Mouse (Mus musculus) mesoderm, embryonic 11.5 days (tissue): Measurements from ENCODE around the gene Gmfb.

ENCODE experiments used
- DNase-seq: peaks from one replicate; pipeline ENCODE4 v3.0.0-alpha.2; 2012; ENCODE audit warnings: low read depth, low spot score

The Gmfb gene

GRCm38 (mm10) chr14:46803259-46803658, 18.8 kb downstream of the Gmfb start:
- DNase-seq = no peak

DNA sequence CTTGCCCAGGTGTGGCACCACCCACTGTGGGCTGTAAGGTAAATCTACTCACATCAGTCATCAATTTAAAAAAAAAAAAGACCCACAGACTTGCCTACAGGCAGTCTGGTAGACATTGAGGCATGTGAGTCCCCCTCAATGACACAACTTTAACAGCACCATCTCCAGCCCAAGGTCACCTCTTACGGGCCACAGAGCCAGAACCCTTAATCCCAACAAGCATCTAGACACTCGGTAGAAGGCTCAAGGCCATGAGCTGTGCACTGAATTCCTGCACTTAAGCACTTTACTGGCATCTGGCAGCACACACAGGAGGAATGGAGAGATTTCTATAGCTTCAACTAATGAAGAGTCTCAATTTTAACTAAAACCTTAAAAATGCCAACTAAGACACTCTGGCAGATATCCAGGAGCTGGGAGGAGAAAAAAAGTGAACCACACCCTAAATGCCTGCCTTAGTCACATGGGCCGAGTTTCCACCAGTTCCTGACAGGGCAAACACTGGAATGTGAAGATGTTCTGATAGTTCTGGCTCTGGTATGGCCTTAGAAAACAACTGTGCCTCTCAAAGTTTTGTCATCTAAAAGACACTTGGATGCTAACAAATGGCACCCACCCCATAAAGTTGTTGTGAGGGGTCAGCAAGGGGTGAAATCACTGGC, 21.2 kb downstream of the Gmfb start:
- no peak for DNase-seq

GRCm38 (mm10) chr14:46794157-46794556, 27.9 kb downstream of the Gmfb start:
- no peak for DNase-seq

DNA sequence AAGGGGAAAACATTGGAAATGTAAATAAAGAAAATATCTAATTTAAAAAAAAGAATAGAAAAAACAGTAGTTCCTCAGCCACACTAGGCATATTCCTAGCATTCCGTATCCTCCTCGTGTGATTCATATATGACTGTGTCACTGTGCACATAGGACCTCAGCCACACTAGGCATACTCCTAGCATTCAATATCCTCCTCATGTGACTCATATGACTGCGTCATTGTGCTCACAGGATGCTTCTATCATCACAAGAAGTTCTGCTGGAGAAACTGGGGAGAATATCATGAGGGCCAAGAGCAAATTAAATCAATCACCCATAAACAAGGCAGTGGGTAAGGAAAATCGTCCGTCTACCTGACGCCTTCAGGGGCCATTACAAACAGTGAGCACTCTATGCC, 31.3 kb downstream of the Gmfb start:
- no peak for DNase-seq

GRCm38 (mm10) chr14:46790303-46790702, 31.7 kb downstream of the Gmfb start:
- peak; percentile 17 for DNase-seq

GRCm38 (mm10) chr14:46788505-46788901, 33.5 kb downstream of the Gmfb start:
- peak; percentile 14 for DNase-seq

DNA sequence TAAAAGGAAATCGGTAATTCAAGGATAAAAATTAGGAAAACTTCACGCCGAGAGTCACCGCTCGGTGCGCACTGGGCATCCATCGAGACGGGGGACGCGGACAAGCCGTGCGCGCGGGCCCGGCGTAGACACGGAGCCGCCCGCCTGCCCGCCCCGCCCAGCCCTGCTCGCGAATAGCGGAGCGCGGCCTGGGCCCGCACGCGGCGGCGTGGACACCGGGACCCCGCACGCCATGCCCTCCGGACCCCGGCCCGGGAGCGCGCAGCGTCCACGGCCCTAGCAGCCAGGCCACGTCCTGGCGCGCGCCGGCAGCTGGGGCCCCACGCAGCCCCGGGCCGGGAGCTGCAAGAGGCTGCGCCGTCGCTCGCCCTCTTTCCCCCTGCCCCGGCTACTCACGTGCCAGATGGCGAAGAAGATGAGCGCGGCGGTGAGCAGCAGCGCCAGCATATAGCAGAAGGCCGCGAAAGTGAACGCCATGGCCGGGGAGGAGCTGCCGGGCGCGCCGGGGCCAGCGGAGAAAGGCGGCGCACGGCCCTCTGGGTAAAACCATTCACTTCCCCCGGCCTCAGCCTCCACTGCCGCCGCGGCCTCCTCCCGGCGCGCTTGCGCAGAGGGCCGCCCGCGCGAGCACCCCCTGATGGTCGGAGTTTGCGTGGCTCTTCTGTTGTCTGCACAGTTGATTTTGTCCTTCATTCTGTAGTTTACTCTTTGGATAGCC, 34.1 kb downstream of the Gmfb start, which contains the start of gene Cnih1:
Cnih1 (minus strand) TSS at position 625 of the 718 bp plus-strand sequence.
- peak; percentile 91 for DNase-seq

GRCm38 (mm10) chr14:46787454-46787786, 34.6 kb downstream of the Gmfb start:
- no peak for DNase-seq

DNA sequence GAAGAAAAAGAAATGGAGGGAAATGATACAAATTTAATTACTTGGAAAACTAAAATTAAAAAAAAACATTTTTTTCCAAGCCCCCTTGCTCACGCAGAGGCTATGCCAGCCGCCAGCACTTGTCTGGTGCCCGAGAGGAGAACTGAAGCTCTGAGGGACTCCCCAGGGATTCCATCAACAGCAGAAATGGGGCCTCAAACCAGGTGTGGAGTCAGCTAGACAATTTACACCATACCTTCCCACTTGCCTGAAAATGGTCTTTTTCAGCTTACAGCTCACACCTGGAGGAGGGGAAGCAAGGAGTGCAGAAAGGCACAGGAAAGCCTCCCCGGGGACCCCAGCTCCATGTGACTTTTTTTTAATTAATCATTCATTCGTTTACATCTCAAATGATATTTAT, 36.8 kb downstream of the Gmfb start:
- DNase-seq = no peak

GRCm38 (mm10) chr14:46783327-46783926, 38.6 kb downstream of the Gmfb start:
- no peak for DNase-seq

DNA sequence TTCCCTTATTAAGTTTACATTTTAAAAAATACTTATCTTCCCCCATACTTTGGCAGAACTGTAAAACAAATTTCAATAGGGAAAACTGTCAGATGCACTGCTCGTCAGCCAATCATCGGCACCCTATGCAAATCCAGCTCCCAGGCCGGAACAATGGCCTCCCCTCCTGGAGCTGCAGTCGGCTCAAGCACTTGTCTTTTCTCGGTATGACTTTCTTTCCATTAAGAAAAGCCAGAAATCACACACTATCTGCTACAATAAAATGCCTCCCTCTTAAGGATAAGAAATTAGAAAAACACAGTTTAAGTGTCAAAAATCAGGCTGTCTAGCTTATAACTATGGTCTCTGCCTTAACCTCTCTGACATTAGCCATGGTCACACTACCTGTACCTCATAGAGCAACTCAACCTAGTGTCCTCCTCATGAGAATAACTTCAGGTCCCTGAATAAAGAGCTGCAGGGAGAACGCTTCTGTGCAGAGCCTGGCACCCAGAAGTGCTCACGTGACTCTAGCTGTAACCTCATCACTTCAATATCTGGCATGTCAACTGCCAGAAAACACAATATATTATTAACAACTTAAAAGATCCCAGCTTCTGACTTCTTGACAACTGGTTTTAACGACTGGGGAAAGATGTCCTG, 39.7 kb downstream of the Gmfb start:
- no peak for DNase-seq

- DNase-seq = no peak
Observed at GRCm38 (mm10) chr14:46781086-46781485, 41.0 kb downstream of the Gmfb start.

DNA sequence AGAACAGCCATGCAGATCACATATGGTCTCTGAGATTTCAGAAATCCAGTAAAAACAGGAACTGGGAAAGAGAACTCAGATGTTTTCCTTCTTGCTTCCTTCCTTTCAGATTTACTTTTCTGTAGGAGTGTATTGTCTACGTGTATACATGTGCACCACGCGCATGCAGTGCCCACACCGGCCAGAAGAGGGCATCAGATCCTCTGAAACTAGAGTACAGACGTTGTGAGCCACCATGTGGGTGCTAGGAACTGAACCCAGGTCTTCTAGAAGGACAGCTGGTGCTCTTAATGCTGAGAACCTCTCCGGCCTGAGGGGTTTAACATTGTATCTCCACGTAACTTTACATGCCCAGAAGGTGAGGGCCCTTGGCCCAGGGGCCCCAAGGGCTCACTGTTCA, 42.8 kb downstream of the Gmfb start:
- DNase-seq = no peak

- DNase-seq = no peak
Observed at GRCm38 (mm10) chr14:46778756-46779155, 43.3 kb downstream of the Gmfb start.

DNA sequence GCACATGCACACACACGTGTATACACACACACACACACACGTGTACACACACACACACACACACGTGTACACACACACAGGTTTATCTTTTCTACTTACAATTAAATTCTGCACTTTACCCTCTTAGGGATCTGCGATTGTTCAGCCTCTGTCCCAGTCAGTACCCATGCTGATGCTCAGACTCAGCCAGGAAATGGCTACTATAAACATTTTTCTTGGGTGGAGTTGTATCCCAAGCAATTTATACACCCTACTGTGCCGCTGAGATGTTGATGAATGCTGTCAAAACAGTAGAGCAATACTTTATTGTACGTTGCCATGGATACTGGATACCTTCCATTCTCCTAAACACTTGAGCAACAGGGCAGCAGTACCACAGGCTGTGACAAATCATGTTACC, 52.0 kb downstream of the Gmfb start:
- DNase-seq = no peak

DNA sequence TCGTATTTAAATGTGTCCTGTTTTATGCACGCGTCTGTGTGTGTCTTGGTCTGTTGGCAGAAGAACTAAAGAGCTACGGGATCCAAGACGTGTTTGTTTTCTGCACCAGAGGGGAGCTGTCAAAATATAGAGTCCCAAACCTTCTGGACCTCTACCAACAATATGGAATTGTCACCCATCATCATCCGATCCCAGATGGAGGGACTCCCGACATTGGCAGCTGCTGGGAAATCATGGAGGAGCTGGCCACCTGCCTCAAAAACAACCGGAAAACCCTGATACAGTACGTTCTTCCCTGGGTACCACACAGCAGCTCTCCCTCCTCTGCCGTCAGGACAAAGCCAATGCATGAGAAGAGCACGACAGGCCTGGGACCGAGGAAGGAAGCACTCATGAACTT, 54.9 kb downstream of the Gmfb start:
- DNase-seq = no peak

DNA sequence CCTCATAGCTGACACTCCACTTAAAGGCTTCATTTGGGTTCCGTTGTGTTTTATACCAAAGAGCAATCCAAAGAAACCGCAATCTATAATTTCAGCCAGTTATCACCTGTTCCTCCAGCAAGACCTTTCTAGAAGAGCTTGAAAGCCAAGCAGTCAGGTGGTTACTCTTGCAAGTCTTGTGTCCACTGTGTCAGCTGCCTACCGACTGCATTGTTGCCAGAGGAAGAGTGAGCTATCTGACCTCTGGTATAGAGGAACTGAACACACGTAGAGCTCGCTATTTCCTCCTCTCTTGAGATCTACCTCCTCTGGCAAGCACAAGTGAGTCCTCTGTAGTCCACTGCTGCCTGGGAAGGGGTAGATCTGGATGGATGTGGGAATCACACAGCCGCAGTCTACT, 60.9 kb downstream of the Gmfb start:
- DNase-seq = no peak

DNA sequence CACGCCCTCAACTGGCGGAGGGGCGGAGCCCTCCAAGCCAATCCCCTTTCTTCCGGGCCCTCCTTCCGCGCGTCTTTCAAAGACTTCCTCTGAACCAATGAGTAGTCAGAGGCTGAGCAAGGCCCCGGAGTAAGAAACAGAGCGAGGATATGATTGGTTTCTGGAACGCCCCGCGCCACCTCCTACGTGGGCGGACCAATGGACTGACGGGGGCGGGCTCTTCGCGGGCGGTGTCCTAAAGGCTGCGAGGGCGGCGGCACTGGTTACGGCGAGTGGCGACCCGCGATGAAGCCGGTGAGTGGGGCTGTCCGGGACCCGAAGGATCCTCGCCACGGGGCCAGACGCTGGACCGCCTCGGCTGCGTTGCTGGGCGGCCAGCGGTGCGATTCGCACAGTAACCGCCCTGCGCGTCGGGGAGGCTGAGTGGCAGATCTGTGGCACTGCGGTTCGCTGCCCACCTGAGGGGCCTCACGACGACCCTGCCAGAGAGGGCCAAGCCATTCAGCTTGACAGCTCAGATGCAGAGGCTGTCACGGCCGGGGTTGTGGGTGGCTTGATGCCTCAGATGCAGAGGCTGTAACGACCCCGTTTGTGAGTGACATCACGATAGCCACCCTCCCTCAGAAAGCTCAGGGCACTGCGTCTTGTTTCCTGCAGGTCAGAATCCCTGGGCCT, 61.5 kb downstream of the Gmfb start, which contains the start of gene Cdkn3:
Cdkn3 (plus strand) TSS at position 187 of the 675 bp plus-strand sequence.
- peak; percentile 94 for DNase-seq

- no peak for DNase-seq
Observed at GRCm38 (mm10) chr14:46759970-46760354, 62.1 kb downstream of the Gmfb start.
